Mouse (Mus musculus) kidney, adult 2 months (tissue): ENCODE measurements around the gene Gm9376.

Source experiments
- CTCF ChIP-seq: fragments of 200-500 bp; conservative IDR thresholded peaks from 2 replicates; pipeline ENCODE4 v1.5.1; 2011; ENCODE audit warnings: low read depth, mild to moderate bottlenecking, control low read depth, low read length, moderate library complexity, mixed read lengths; ENCODE audit not compliant: insufficient read depth, insufficient read length
- POLR2A ChIP-seq: fragments of 200-500 bp; IDR thresholded peaks from one replicate; pipeline ENCODE4 v1.6.1; 2011; ENCODE audit warnings: low read depth, low read length, control low read depth

GRCm38 (mm10) chr14:118233786-118234540, 32.8 kb upstream of the Gm9376 start:
- TF ChIP-seq POLR2A (no peak), CTCF (no peak)
